Mouse (Mus musculus): Measurements from ENCODE around the gene Caap1.

- TF ChIP-seq GATA1 (IDR thresholded peaks at IDR 0.05; ENCODE audit: borderline replicate concordance, low read length) (no peak), FLI1 (IDR thresholded peaks at IDR 0.05; ENCODE audit: low read length) (no peak)
These were observed 13.6 kb downstream of the Caap1 start for GRCm38 (mm10) chr4:94543041-94543440.

All from megakaryocyte, embryonic 14.5 days (primary cell).